Mouse (Mus musculus): Measurements from ENCODE around the gene Bpnt1.
"Not testable (repeated sequence)": the region's sequence is repeated elsewhere in the genome, so short reads cannot be mapped to it uniquely, and the experiment has no call there.

Gene Bpnt1

GRCm38 (mm10) chr1:185331983-185332430 lies at the start of gene Bpnt1:
Bpnt1 (plus strand) TSS chr1:185332149.
- peak; percentile 78 for DNase-seq (ENCODE audit: extremely low read depth, low read depth)

- no peak for DNase-seq (ENCODE audit: extremely low read depth, low read depth)
Measured at GRCm38 (mm10) chr1:185282846-185283245, 49.1 kb upstream of the Bpnt1 start.

GRCm38 (mm10) chr1:185283247-185283646 lies 48.7 kb upstream of the Bpnt1 start:
- no peak for DNase-seq (ENCODE audit: extremely low read depth, low read depth)

- no peak for DNase-seq (ENCODE audit: extremely low read depth, low read depth)
Measured at GRCm38 (mm10) chr1:185284740-185285139, 47.2 kb upstream of the Bpnt1 start.

- no peak for DNase-seq (ENCODE audit: extremely low read depth, low read depth)
Measured at GRCm38 (mm10) chr1:185285171-185285570, 46.8 kb upstream of the Bpnt1 start.

- DNase-seq (ENCODE audit: extremely low read depth, low read depth), result no peak
Measured at GRCm38 (mm10) chr1:185287066-185287465, 44.9 kb upstream of the Bpnt1 start.

- DNase-seq (ENCODE audit: extremely low read depth, low read depth), result no peak
Measured at GRCm38 (mm10) chr1:185289231-185289630, 42.7 kb upstream of the Bpnt1 start.

GRCm38 (mm10) chr1:185291336-185291735 lies 40.6 kb upstream of the Bpnt1 start:
- no peak for DNase-seq (ENCODE audit: extremely low read depth, low read depth)

- DNase-seq (ENCODE audit: extremely low read depth, low read depth), result no peak
Measured at GRCm38 (mm10) chr1:185292646-185293360, 39.1 kb upstream of the Bpnt1 start.

GRCm38 (mm10) chr1:185296850-185297249 lies 35.1 kb upstream of the Bpnt1 start:
- no peak for DNase-seq (ENCODE audit: extremely low read depth, low read depth)

GRCm38 (mm10) chr1:185298496-185298895 lies 33.5 kb upstream of the Bpnt1 start:
- DNase-seq (ENCODE audit: extremely low read depth, low read depth), result no peak

- DNase-seq (ENCODE audit: extremely low read depth, low read depth), result no peak
Measured at GRCm38 (mm10) chr1:185302816-185303215, 29.1 kb upstream of the Bpnt1 start.

- DNase-seq (ENCODE audit: extremely low read depth, low read depth), result no peak
Measured at GRCm38 (mm10) chr1:185306836-185307235, 25.1 kb upstream of the Bpnt1 start.

GRCm38 (mm10) chr1:185307645-185308044 lies 24.3 kb upstream of the Bpnt1 start:
- DNase-seq (ENCODE audit: extremely low read depth, low read depth), result no peak

- no peak for DNase-seq (ENCODE audit: extremely low read depth, low read depth)
Measured at GRCm38 (mm10) chr1:185308334-185308733, 23.6 kb upstream of the Bpnt1 start.

GRCm38 (mm10) chr1:185308908-185309307 lies 23.0 kb upstream of the Bpnt1 start:
- no peak for DNase-seq (ENCODE audit: extremely low read depth, low read depth)

GRCm38 (mm10) chr1:185311949-185312348 lies 20.0 kb upstream of the Bpnt1 start:
- DNase-seq (ENCODE audit: extremely low read depth, low read depth), result no peak

GRCm38 (mm10) chr1:185314546-185314945 lies 17.4 kb upstream of the Bpnt1 start:
- DNase-seq (ENCODE audit: extremely low read depth, low read depth), result no peak

- no peak for DNase-seq (ENCODE audit: extremely low read depth, low read depth)
Measured at GRCm38 (mm10) chr1:185315846-185316568, 15.9 kb upstream of the Bpnt1 start.

- DNase-seq (ENCODE audit: extremely low read depth, low read depth), result not testable (repeated sequence)
Measured at GRCm38 (mm10) chr1:185327754-185328345, 4.1 kb upstream of the Bpnt1 start.

- peak; percentile 78 for DNase-seq (ENCODE audit: extremely low read depth, low read depth)
Measured at GRCm38 (mm10) chr1:185328721-185329610, 3.0 kb upstream of the Bpnt1 start, which contains the start of gene Iars2. Iars2 (minus strand) TSS chr1:185329396.
